Mouse (Mus musculus): ENCODE results near the gene Rlf.
A peak's percentile ranks its signal among the peaks of the same experiment; 100 is the strongest.
"Not testable (repeated sequence)": the region's sequence is repeated elsewhere in the genome, so short reads cannot be mapped to it uniquely, and the experiment has no call there.

Gene Rlf

GRCm38 (mm10) chr4:121166697-121167096 lies 48.2 kb downstream of the Rlf start:
- DNase-seq (ENCODE audit: low read depth, low spot score) = not testable (repeated sequence)

- peak; percentile 24 for DNase-seq (ENCODE audit: low read depth, low spot score)
Observed at GRCm38 (mm10) chr4:121163501-121164030, 51.3 kb downstream of the Rlf start.

- no peak for DNase-seq (ENCODE audit: low read depth, low spot score)
Observed at GRCm38 (mm10) chr4:121109126-121109525, 105.8 kb downstream of the Rlf start, which contains the start of gene Tmco2. Gene Tmco2 (minus strand): TSS chr4:121109226.

GRCm38 (mm10) chr4:121103304-121103703 lies 111.6 kb downstream of the Rlf start:
- DNase-seq (ENCODE audit: low read depth, low spot score) = no peak

GRCm38 (mm10) chr4:121097650-121098378 lies 117.1 kb downstream of the Rlf start, which contains the start of gene Zmpste24:
Gene Zmpste24 (minus strand): TSS chr4:121098241.
- DNase-seq (ENCODE audit: low read depth, low spot score) = peak; percentile 96
